Mouse (Mus musculus): ENCODE results near the gene Cisd3. TPM values are rescaled to one million over a fixed set of nuclear protein-coding genes. Genes with fewer than 3 reads are reported as not detected.
A peak's percentile ranks its signal among the peaks of the same experiment; 100 is the strongest.

Cisd3 gene
- total RNA-seq, 2 experiments from 2014 or later = 47.7 to 57.6 TPM

DNA sequence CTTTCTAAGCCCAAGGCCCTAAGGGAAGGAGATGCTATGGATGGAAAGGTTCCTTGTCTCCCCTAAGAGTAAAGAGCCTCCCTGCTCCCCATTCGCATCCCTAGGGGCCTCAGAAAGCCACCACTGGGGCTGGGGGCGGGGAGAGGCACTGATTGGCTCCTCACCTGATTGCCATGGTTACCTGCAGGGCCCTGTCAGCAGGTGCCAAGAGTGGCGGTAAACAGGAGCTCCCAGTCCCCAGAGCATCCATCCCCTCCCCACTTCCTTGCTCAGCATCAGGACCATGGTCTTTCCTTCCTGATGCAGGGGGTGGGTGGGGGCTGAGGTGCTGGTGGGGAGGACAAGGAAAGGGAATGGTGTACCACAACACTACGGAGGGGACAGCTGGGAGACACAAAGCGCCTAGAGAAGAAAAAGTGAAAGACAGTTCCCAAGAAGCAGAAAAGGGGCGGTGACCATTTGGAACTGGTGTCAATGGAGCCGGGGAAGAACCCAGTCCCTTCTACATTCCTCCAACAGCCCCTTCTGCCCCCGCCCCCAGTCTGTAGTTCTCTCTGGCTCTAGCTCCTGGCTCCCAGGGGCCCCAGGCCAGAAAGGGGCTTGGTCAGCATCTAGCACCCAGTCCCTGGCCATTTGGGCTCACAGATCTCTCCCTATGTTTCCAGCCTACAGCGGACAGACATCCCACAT is 10.2 kb downstream of the Cisd3 start:
- TF ChIP-seq CTCF (IDR thresholded peaks at IDR 0.05) = no peak
- peak overlapping the region; percentile 26; the same call in 1 of the 2 replicates for H3K27ac ChIP-seq
- no peak for DNase-seq (ENCODE audit: extremely low spot score in 1 of 2, low spot score in 2 of 2)
- intact Hi-C loops (cut with DNase I) = loop anchor here (5.0 kb wide), 1 partner anchor 34 kb away; the partner anchor contains the start of gene Mllt6
- no peak overlapping the region for H3K4me3 ChIP-seq

DNA sequence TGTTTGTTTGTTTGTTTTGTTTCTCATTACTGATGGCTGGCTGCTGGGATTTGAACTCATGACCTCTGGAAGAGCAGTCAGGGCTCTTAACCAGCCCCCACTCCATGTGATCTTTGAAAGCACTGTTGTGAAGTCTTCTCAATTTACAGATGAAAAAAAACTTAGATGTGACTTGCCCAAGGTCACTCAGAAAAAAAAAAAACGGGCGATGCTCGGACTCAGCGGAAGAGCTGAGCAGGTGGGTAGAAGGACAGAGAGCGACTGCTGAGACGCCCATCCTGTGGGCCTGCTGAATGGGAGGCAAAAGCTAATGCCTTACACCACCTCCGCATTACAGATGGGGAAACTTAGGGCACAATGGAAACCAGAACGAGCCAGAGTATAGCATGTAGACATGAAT is 11.0 kb downstream of the Cisd3 start:
- H3K27ac ChIP-seq = no peak overlapping the region
- intact Hi-C loops (cut with DNase I) = loop anchor here (5.0 kb wide), 1 partner anchor 34 kb away; the partner anchor contains the start of gene Mllt6
- no peak for TF ChIP-seq CTCF (IDR thresholded peaks at IDR 0.05)
- no peak overlapping the region for H3K4me3 ChIP-seq
- DNase-seq (ENCODE audit: extremely low spot score in 1 of 2, low spot score in 2 of 2) = no peak

DNA sequence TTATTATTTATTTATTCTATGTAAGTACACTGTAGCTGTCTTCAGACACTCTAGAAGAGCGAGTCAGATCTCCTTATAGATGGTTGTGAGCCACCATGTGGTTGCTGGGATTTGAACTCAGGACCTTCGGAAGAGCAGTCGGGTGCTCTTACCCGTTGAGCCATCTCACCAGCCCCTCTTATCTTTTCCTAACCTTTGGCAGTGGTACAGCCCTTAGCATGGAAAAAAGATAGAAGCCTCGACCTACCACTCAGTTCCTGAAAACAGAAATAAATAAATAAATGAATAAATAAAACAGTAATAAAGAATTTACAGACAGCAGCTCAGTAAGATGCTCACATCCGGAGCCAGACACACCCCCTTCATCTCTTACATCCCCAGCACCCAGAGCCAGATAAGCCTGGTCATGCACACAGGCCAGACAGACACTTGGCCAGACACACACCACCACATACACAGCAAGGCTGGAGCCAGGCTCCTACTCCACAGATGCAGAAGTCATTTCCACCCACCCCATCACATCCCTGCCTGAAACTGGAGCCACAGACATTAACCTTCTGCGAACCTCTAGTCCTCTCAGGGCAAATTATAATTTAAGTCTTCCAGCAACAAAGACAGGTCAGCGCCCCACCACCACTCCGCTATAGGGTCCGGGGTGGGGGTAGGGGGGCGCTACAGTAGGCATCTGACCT is 11.7 kb downstream of the Cisd3 start:
- Histone ChIP-seq H3K27ac (no peak overlapping the region), H3K4me3 (no peak overlapping the region; the same call in 1 of the 2 replicates)
- no peak for TF ChIP-seq CTCF (IDR thresholded peaks at IDR 0.05)
- intact Hi-C loops (cut with DNase I) = loop anchor here (5.0 kb wide), 1 partner anchor 35 kb away; the partner anchor contains the start of gene Mllt6
- DNase-seq (ENCODE audit: extremely low spot score in 1 of 2, low spot score in 2 of 2) = no peak

DNA sequence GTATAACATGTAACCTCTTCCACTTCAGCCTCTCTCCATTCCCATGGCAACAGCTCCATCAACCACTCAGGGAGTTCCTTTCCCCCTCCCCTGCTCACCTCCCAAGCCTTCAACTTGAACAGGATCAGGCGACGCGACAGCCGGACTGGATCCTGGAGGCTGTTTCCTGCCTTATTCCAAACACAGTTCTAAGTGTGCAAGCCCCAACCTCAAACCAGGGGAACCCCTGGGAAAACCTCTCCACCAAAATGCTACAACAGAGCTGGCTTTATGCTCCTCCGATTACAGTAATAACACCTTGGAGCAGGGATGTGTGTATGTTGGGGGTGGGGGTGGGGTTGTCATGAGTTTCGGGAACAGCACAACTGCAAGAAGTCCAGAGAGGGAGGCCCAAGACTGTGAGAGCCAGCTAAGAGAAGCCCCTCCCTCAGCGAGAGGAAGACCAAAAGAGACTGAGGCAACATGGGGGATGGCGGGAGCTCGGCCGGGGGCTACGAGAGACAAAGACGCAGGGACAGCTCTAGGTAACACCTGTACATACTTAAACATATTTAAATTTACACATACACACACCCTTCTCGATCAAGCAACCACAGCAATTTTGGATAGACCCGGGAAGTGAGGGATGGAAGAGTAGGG is 12.4 kb downstream of the Cisd3 start:
- no peak for TF ChIP-seq CTCF (IDR thresholded peaks at IDR 0.05)
- Histone ChIP-seq H3K4me3 (peak overlapping the region; percentile 78), H3K27ac (peak overlapping the region; percentile 85)
- no peak for DNase-seq (ENCODE audit: extremely low spot score in 1 of 2, low spot score in 2 of 2)
- intact Hi-C loops (cut with DNase I) = loop anchor here (5.0 kb wide), 1 partner anchor 36 kb away; the partner anchor contains the start of gene Mllt6

DNA sequence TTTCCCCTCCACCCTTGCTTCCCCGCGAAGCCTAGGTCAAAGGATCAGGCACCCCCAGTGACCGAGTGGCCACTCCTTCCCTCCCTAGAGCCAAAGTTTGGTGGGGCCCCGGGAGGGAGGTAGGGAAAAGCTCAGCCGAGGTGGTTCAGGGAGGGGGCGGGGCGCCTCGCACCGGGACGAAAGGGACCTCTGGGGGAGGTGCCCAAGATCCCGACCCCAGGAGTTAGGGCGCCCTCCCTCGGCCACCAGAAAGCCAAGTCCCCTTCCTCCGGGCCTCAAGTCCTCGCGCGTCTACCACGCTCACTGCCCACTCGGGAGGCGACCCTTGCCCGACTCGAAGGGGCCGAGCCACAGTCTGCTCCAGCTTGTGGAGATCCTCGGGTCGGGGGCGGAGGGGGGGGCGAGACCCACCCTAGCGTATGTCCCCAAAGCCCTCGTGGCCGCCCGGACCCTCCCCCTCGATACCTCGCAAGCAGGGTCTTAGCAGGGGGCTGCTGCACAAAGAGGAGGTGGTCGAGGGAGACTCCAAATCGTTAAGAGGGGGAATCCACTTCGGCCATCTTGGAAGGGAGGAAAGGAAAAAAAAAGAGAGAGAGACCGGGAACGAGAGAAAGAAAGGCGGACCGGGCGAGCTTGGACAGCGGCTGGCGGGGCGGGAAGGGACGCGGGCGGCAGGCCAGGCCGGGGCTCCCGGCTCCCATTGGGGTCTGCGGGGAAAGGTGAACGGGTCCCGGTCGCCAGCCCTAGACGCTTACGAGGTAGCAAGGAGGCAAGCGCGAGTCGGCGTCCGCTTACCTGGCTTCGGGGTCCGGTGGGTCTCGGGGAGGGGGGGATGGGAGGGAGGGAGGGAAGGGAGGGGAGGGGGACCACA is 13.3 kb downstream of the Cisd3 start:
- peak; percentile 34 for TF ChIP-seq CTCF (IDR thresholded peaks at IDR 0.05)
- peak overlapping the region; percentile 85 for H3K27ac ChIP-seq
- peak; percentile 52 to 66 for DNase-seq (ENCODE audit: extremely low spot score in 1 of 2, low spot score in 2 of 2)
- peak overlapping the region; percentile 78 for H3K4me3 ChIP-seq
- intact Hi-C loops (cut with DNase I) = loop anchor here (5.0 kb wide), 1 partner anchor 37 kb away; the partner anchor contains the start of gene Mllt6

DNA sequence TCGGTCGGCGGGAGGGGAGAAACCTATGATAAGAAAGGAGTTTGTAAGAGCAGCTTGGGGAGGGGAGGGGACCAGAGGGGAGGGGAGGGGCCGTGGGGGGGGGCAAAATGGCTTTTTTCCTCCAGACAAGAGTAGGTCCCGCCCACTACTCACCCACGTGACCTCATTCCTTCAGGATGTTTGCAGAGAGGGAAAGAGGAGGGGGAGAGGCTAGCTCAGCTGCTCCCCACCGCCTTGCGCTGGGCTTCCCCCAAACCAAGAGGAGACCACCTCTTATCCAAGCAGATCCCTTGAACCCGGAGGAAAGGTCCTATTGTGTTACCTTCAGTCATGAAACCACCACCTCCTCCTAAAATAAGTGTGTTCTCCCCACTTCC is 14.0 kb downstream of the Cisd3 start:
- intact Hi-C loops (cut with DNase I) = loop anchor here (5.0 kb wide), 2 partner anchors 37 to 183 kb away; partner anchors contain the start of genes Fbxo47 and Mllt6
- DNase-seq (ENCODE audit: extremely low spot score in 1 of 2, low spot score in 2 of 2) = peak; percentile 71 to 75
- H3K4me3 ChIP-seq = peak overlapping the region; percentile 78
- TF ChIP-seq CTCF (IDR thresholded peaks at IDR 0.05) = no peak
- H3K27ac ChIP-seq = peak overlapping the region; percentile 98

DNA sequence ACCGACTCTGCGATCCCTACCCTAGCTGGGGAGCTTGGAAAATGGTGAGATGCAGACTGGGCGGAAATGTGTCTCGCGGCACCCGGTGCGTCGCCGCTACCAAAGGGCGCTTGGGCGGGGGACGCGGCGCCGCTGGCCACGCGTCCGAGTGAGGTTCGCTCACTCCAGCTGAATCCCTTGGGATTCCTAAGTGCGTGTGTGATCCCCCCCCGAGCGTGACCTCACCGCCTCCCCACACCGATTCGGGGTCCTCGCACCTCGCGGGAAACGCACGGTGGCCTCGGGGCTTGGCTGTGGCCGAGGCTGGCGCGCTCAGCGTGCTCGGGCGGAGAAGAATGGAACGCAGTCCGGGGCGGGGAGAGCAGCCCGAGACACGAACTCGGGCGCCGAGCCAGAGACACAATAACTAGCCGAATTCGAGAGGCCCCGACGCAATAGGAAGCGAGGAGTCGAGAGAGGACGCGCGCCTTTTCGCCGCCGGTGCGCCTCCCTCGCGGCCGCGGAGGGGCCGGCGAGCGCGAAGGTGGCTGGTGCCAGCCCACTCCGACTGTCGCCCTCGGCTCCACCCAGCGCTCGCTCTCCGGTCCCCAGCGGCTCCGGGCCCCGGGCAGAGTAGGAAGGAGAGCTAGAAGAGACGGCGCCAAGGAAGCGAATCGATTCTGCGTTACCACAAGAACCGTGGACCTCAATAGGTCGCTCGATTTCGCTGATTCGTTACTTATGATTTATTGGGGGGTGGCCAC is 14.5 kb downstream of the Cisd3 start, which contains the start of gene Pcgf2:
TSS of gene Pcgf2 (minus strand) at position 495 of the 743 bp plus-strand sequence.
- Histone ChIP-seq H3K27ac (peak within 1 kb of the TSS; percentile 98), H3K4me3 (peak within 1 kb of the TSS; percentile 78)
- peak; percentile 67 to 72 for DNase-seq (ENCODE audit: extremely low spot score in 1 of 2, low spot score in 2 of 2)
- intact Hi-C loops (cut with DNase I) = loop anchor here (5.0 kb wide), 1 partner anchor 182 kb away; the partner anchor contains the start of gene Fbxo47
- no peak for TF ChIP-seq CTCF (IDR thresholded peaks at IDR 0.05)

DNA sequence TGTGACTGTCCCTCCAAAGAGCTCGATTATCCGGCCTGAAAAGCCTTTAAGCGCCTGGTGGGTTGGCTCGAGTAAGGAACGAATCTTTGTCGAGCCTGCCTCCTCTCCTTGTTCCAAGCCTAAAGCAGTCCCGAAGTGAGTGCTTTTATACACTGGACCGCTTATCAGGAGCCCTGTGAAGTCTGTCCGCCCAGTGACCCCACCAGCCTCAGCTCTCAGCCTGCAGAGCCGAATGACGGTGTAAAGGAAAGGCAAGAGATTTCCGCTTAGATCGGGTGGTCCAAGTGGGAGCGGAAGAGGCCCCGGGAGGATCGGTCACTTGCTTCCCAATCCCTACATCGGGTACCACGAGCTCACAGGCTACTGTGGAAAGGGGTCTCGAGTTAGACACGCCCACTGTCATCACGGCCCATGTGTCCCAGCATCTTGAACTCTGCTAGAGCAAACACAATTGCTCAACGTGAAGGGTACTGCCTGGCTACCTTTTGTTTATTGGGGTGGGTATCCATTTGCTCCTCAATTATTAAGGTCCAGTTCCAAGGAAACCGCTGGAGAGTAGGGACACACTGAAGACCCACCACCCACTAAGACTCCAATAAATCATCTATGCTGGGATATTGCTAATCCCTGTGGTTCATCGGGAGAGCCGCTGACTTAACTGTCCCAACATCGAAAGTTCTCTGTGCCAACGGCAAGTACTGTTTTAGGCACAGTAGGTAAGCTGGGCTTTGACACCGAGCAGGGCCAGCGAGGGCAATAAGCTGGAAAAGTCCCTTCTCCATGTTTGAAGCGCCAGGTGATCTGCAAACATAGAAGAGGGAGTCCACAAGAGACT is 15.3 kb downstream of the Cisd3 start:
- DNase-seq (ENCODE audit: extremely low spot score in 1 of 2, low spot score in 2 of 2) = no peak
- intact Hi-C loops (cut with DNase I) = loop anchor here (5.0 kb wide), 1 partner anchor 181 kb away; the partner anchor contains the start of gene Fbxo47
- H3K4me3 ChIP-seq = peak overlapping the region; percentile 78
- TF ChIP-seq CTCF (IDR thresholded peaks at IDR 0.05) = no peak
- peak overlapping the region; percentile 98 for H3K27ac ChIP-seq

DNA sequence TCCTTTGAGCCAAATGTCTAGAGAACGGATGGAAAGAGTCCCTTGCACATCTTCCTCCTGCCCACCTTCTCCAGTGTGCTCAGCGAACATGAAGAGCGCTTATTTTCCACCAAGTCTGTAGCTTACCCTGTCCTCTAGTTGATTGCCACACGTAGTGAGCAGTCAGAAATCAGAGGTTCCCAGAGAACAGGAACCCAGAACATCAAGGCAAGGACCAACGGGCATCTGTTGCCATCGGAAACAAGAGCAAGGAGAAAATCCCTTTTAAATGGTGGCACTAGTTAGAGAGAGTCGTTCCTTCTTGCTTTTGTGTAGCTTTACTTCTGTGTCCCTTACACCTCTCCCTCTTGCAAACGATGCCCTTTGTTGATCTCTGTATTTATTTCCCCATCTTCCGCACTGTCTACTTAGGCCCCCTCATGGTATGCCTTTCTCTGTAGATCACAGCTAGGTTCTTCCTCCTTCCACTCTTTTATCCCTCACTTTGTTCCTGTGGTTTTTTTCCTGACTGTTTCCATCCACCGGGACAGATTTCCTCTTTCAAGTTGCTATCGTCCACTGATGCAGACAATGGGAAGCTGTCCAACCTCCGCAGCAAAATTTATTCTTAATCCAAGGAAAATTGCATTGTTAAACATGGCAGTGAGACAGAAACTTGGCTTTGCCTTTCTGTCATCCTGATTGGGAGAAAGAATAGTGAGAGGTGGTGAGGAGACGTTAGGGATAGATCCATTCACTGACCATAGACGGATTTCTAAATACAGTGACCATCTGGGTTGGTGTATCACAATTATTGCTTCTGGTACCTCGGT is 16.2 kb downstream of the Cisd3 start:
- no peak for DNase-seq (ENCODE audit: extremely low spot score in 1 of 2, low spot score in 2 of 2)
- Histone ChIP-seq H3K27ac (no peak overlapping the region), H3K4me3 (peak overlapping the region; percentile 64)
- TF ChIP-seq CTCF (IDR thresholded peaks at IDR 0.05) = no peak
- intact Hi-C loops (cut with DNase I) = loop anchor here (2.0 to 5.0 kb wide), 2 partner anchors 43 to 181 kb away; partner anchors contain the start of genes Fbxo47 and Pip4k2b
